Mouse (Mus musculus): ENCODE data around the gene Ier5.

DNA sequence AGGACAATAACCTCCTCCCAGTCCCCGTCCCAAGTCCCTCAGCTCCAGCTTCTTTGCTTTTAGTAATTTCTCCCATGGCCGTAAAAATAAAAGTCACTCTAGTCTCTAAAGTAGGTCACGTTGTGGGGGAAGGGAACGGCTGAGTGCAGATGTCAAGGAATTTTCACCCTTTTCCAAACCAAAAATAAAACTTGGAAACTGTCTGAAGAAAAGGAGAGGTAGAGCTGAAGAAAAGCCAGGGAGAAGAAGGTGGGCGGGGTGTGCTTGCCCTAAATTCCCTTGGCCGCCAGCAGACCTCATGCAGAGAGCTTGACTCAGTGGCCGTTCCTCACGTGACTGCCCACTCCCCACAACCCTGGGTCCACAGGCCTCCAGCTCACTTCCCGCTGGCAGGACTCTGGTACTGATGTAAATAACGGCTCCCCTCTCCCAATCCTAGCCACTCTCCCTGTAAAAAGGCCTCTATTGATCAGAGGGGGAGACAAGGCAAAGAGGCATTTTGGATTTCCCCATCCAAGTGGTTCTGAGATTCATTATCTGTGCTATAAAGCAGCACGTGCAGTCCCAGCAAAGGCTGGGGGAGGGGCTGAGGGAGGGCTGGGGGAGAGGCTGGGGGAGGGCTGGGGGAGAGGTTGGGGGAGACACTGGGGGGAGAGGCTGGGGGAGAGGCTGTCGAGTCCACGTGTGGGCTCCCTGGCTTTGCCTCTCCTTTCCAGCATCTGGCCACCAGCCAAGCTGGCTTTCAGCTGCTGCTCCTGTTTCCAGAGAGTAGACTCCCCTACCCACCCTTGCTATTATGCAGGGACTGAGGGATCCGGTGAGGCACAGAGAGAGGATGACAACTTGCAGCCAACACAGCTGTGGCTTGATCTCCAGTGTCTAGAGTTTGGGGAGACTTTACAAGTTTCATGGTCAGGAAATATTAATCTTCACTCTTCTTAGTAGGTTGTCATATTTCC, 7.3 kb downstream of the Ier5 start:
- no peak for TF ChIP-seq CTCF (IDR thresholded peaks at IDR 0.05; ENCODE audit: low read depth, low read length)
- no peak for TF ChIP-seq GATA1 (IDR thresholded peaks at IDR 0.05; ENCODE audit: borderline replicate concordance, low read length)
- no peak for TF ChIP-seq GATA2 (IDR thresholded peaks at IDR 0.05; ENCODE audit: borderline replicate concordance, low read depth, low read length)
- TF ChIP-seq TAL1 (conservative IDR thresholded peaks at IDR 0.05; ENCODE audit: low read depth, low read length) = no peak
